Mouse (Mus musculus) ES-E14 (cell line): ENCODE measurements around the gene Ubtd1. TPM values are rescaled to one million over a fixed set of nuclear protein-coding genes. Genes with fewer than 3 reads are reported as not detected.

Source experiments
- DNase-seq: peaks from one replicate; pipeline ENCODE4 v3.0.0-alpha.2; 2013; ENCODE audit warnings: low read depth, low spot score
- H3K27ac ChIP-seq: 2 replicates; pipeline ENCODE4 v1.5.1; 2012; ENCODE audit warnings: low read depth, mild to moderate bottlenecking, low read length, moderate library complexity, mixed read lengths; ENCODE audit not compliant: poor library complexity, insufficient read depth, severe bottlenecking
- H3K36me3 ChIP-seq: 2 replicates; pipeline ENCODE4 v1.6.1; 2012; ENCODE audit warnings: mild to moderate bottlenecking, low read length, moderate library complexity, mixed read lengths; ENCODE audit not compliant: control insufficient read depth, poor library complexity, insufficient read depth, severe bottlenecking
- H3K4me1 ChIP-seq, 2 experiments: fragments of 150-350 bp in 1 of 2; sonication (generic) in 1 of 2; 2 replicates each; pipeline ENCODE4 v1.6.1; 2012; ENCODE audit warnings: low read length in 2 of 2, mild to moderate bottlenecking in 1 of 2, mixed read lengths in 1 of 2; ENCODE audit not compliant: control insufficient read depth in 2 of 2, insufficient read depth in 2 of 2, poor library complexity in 1 of 2
- H3K4me3 ChIP-seq, 2 experiments: fragments of 150-350 bp in 1 of 2; sonication (generic) in 1 of 2; 2 replicates each; pipeline ENCODE4 v1.5.1; 2012; ENCODE audit warnings: low read length in 2 of 2, low read depth in 1 of 2, mild to moderate bottlenecking in 1 of 2, mixed read lengths in 1 of 2; ENCODE audit not compliant: insufficient read depth in 1 of 2, poor library complexity in 1 of 2, severe bottlenecking in 1 of 2
- H3K9ac ChIP-seq: 2 replicates; pipeline ENCODE4 v1.6.1; 2012; ENCODE audit warnings: low read depth, mild to moderate bottlenecking, low read length, mixed read lengths; ENCODE audit not compliant: poor library complexity, insufficient read depth, severe bottlenecking
- H3K9me3 ChIP-seq: fragments of 150-350 bp; sonication (generic); 2 replicates; pipeline ENCODE4 v1.6.1; 2012; ENCODE audit warnings: low read depth, mild to moderate bottlenecking, low read length; ENCODE audit not compliant: control insufficient read depth, insufficient read depth
- CHD2 ChIP-seq: IDR thresholded peaks from 2 replicates; pipeline ENCODE4 v1.6.1; 2014; ENCODE audit warnings: mild to moderate bottlenecking, low read depth, low read length, inconsistent platforms
- HCFC1 ChIP-seq: IDR thresholded peaks from 2 replicates; pipeline ENCODE4 v1.6.1; 2012; ENCODE audit warnings: low read length, inconsistent platforms, borderline replicate concordance; ENCODE audit not compliant: insufficient read depth
- MAFK ChIP-seq: IDR thresholded peaks from 2 replicates; pipeline ENCODE4 v1.6.1; 2014; ENCODE audit warnings: mild to moderate bottlenecking, low read depth, low read length, inconsistent platforms; ENCODE audit not compliant: insufficient read depth
- ZC3H11A ChIP-seq: IDR thresholded peaks from 2 replicates; pipeline ENCODE4 v1.6.1; 2012; ENCODE audit warnings: low read depth, mild to moderate bottlenecking, inconsistent platforms, low read length, borderline replicate concordance
- ZNF384 ChIP-seq: IDR thresholded peaks from 2 replicates; pipeline ENCODE4 v1.6.1; 2012; ENCODE audit warnings: low read depth, low read length, inconsistent platforms
- in situ Hi-C, 2 experiments: fragments of 600-800 bp; cut with MboI; formaldehyde crosslinking; loops; one replicate each; pipeline ENCODE4 v1.15.1; 2025; ENCODE audit warnings: low sequenced_read_pairs in 2 of 2, inconsistent platforms in 1 of 2; ENCODE audit not compliant: unreplicated experiment in 2 of 2
- total RNA-seq: library from RNA; depleted of rRNA; stranded (reverse); fragments of 300-350 nt; gene quantifications from 2 replicates; pipeline ENCODE4 v1.2.3, GENCODE M21; 2012

Gene Ubtd1
- total RNA-seq, 1 experiment, result 18.2 TPM

- in situ Hi-C loops, result no loop called here
- no peak overlapping the region for H3K27ac ChIP-seq
Measured at GRCm38 (mm10) chr19:42031112-42031511, 49.5 kb downstream of the Ubtd1 start.

GRCm38 (mm10) chr19:42033611-42034010 lies 52.0 kb downstream of the Ubtd1 start:
- H3K4me3 ChIP-seq, result no peak overlapping the region
- in situ Hi-C loops, result no loop called here
- no peak for DNase-seq
- no peaks in the 10 kb centered on the region for H3K9me3 ChIP-seq
- H3K27ac ChIP-seq, result no peak overlapping the region
- peaks cover 0 to 15% of the 10 kb centered on the region in 2 experiments; a peak in 1 of 4 replicates for H3K4me1 ChIP-seq
- TF ChIP-seq HCFC1 (no peak), MAFK (no peak), ZNF384 (no peak), CHD2 (no peak), ZC3H11A (no peak)
- H3K9ac ChIP-seq, result no peak overlapping the region
- no peaks in the 10 kb centered on the region for H3K36me3 ChIP-seq

More at GRCm38 (mm10) chr19:42031112-42031511, 49.5 kb downstream of the Ubtd1 start:
- DNase-seq, result no peak
- H3K4me1 ChIP-seq, result peaks cover 0 to 15% of the 10 kb centered on the region in 2 experiments; a peak in 1 of 4 replicates
- no peak overlapping the region for H3K4me3 ChIP-seq
- no peak overlapping the region for H3K9ac ChIP-seq
- H3K36me3 ChIP-seq, result no peaks in the 10 kb centered on the region
- H3K9me3 ChIP-seq, result no peaks in the 10 kb centered on the region
- TF ChIP-seq MAFK (no peak), ZC3H11A (no peak), ZNF384 (no peak), CHD2 (no peak), HCFC1 (no peak)

- in situ Hi-C loops, result no loop called here
- DNase-seq, result no peak
- peaks cover 0 to 15% of the 10 kb centered on the region in 2 experiments; a peak in 1 of 4 replicates for H3K4me1 ChIP-seq
- H3K9me3 ChIP-seq, result no peaks in the 10 kb centered on the region
- no peak overlapping the region; a peak in 1 of 4 replicates for H3K4me3 ChIP-seq
- H3K9ac ChIP-seq, result no peak overlapping the region
- no peak overlapping the region for H3K27ac ChIP-seq
- TF ChIP-seq ZNF384, result no peak
- TF ChIP-seq ZC3H11A, result no peak
- TF ChIP-seq HCFC1, result no peak
- no peak for TF ChIP-seq CHD2
- no peak for TF ChIP-seq MAFK
- H3K36me3 ChIP-seq, result no peaks in the 10 kb centered on the region
Measured at GRCm38 (mm10) chr19:42034146-42034775, 52.7 kb downstream of the Ubtd1 start.

GRCm38 (mm10) chr19:42034881-42035455 lies 53.4 kb downstream of the Ubtd1 start:
- H3K4me3 ChIP-seq, result no peak overlapping the region
- no peak for DNase-seq
- peaks cover 0 to 16% of the 10 kb centered on the region in 2 experiments; a peak in 2 of 4 replicates for H3K4me1 ChIP-seq
- no peaks in the 10 kb centered on the region for H3K36me3 ChIP-seq
- H3K9me3 ChIP-seq, result no peaks in the 10 kb centered on the region
- H3K9ac ChIP-seq, result no peak overlapping the region
- H3K27ac ChIP-seq, result no peak overlapping the region
- TF ChIP-seq CHD2 (no peak), MAFK (no peak), HCFC1 (no peak), ZNF384 (no peak), ZC3H11A (no peak)
- in situ Hi-C loops, result no loop called here
